Mouse (Mus musculus) lung, embryonic 14.5 days (tissue): ENCODE measurements around the gene Zfp709. TPM values are rescaled to one million over a fixed set of nuclear protein-coding genes. Genes with fewer than 3 reads are reported as not detected.
"Not testable (repeated sequence)": the region's sequence is repeated elsewhere in the genome, so short reads cannot be mapped to it uniquely, and the experiment has no call there.

Experiments used
- ATAC-seq: fragments of 200-750 bp; cut with Nextera tagmentation; 2 replicates; pipeline ENCODE4 v1.8.0; 2017; ENCODE audit warnings: mild to moderate bottlenecking, moderate TSS enrichment, moderate library complexity; ENCODE audit not compliant: insufficient read depth
- DNase-seq: peaks from one replicate; pipeline ENCODE4 v3.0.0-alpha.2; 2015
- H3K27ac ChIP-seq: fragments of 300-500 bp; sonication (generic); 2 replicates; pipeline ENCODE4 v1.5.1; 2014; ENCODE audit warnings: low read depth, mild to moderate bottlenecking, moderate library complexity
- H3K27me3 ChIP-seq: fragments of 300-500 bp; sonication (generic); 2 replicates; pipeline ENCODE4 v1.6.1; 2014; ENCODE audit warnings: low read length, control low read depth; ENCODE audit not compliant: insufficient read depth
- H3K36me3 ChIP-seq: fragments of 300-500 bp; sonication (generic); 2 replicates; pipeline ENCODE4 v1.6.1; 2014; ENCODE audit warnings: control low read depth; ENCODE audit not compliant: insufficient read depth
- H3K4me1 ChIP-seq: fragments of 300-500 bp; sonication (generic); 2 replicates; pipeline ENCODE4 v1.6.1; 2014; ENCODE audit warnings: antibody characterized with exemption, control low read depth; ENCODE audit not compliant: insufficient read depth
- H3K4me2 ChIP-seq: fragments of 300-500 bp; sonication (generic); 2 replicates; pipeline ENCODE4 v1.6.1; 2014; ENCODE audit warnings: mild to moderate bottlenecking
- H3K4me3 ChIP-seq: fragments of 300-500 bp; sonication (generic); 2 replicates; pipeline ENCODE4 v1.5.1; 2014; ENCODE audit warnings: low read depth, low read length
- H3K9ac ChIP-seq: fragments of 300-500 bp; sonication (generic); 2 replicates; pipeline ENCODE4 v1.6.1; 2014
- H3K9me3 ChIP-seq: fragments of 300-500 bp; sonication (generic); 2 replicates; pipeline ENCODE4 v1.6.1; 2016; ENCODE audit warnings: low read depth, low read length, control low read depth
- CTCF ChIP-seq: IDR thresholded peaks from 2 replicates; pipeline ENCODE4 v1.5.1; 2016; ENCODE audit warnings: antibody characterized with exemption, low read depth
- WGBS: fragments of 180-500 bp; shearing (Covaris S2); extraction: QIAGEN DNeasy Blood & Tissue Kit; methylation state at CpG from one replicate; pipeline ENCODE4 v1.1.7; 2014; 5-methylcytosine and 5-hydroxymethylcytosine counted together
- polyA plus RNA-seq: library from polyadenylated mRNA; unstranded; fragments of >200 nt; fragmentation: Nextera tagmentation; extraction: Ambion mirVana; gene quantifications from 2 replicates; pipeline ENCODE4 v1.2.1, GENCODE M21; 2014

Gene Zfp709
- polyA plus RNA-seq, 1 experiment from 2014 or later = 7.1 TPM

DNA sequence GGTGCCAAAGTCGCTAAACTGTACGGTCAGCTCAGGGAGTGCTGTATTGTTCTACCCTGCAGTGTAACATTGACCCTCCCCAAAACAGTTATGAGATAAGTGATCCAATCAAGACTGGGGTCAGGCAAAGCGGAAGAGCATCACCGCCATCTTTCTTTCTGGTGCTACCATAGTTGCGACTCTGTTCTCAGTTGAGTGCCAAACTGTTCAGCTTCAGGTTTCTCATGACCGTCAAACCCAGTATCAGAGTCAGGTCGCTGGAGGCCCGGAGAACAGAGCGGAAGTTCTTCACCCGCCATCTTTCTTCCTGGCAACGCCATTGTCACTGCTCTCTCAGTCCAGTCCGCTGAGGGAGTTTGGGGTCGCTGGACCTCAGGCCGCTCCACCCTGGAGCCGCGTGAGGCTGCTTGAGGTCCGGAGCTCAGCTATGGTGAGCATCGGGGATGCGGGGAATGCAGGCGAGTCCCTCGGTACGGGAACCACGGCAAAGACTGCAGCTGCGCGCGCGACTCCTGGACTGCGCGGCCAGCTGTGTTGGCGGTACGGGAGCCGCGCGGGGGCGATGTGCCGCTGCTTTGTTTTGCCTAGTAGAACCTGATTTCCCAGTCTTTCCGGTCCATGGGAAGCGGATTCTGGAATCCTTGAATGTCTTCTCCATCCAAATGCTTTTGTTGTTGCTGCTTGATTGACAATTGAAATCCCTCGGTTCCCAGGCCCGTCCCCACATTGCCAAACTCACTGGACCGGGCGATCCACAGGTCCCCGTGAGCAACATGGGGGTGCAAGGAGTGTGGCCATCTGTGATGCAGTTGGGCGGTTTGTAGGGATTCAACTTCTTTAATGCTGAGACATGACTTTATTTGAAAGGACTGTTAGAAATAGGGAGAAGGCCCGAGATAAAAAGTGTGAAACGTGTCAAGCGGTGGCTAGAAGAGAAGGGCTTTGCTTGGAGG lies 26.8 kb downstream of the Zfp709 start, which contains the start of the genes Zfp882 and Zfp617:
Gene Zfp882 (plus strand): TSS at position 300 of the 953 bp plus-strand sequence.
Gene Zfp617 (plus strand): TSS at position 327 of the 953 bp plus-strand sequence.
- ATAC-seq (peak; percentile 96), DNase-seq (peak; percentile 92)
- Histone ChIP-seq H3K36me3 (peaks cover 3% of the 10 kb centered on the region; the same call in 1 of the 2 replicates), H3K27me3 (no peaks in the 10 kb centered on the region), H3K4me1 (no peaks in the 10 kb centered on the region), H3K9ac (peak within 1 kb of the TSS; percentile 93), H3K4me2 (peak within 1 kb of the TSS; percentile 73), H3K9me3 (no peaks in the 10 kb centered on the region), H3K4me3 (peak within 1 kb of the TSS; percentile 67), H3K27ac (peak within 1 kb of the TSS; percentile 97)
- peak; percentile 74 for TF ChIP-seq CTCF
- 4% methylated on average over 47 of the region's 47 CpGs for WGBS

GRCm38 (mm10) chr8:71912286-71912685 lies 30.5 kb downstream of the Zfp709 start:
- Histone ChIP-seq H3K27ac (no peak overlapping the region), H3K4me3 (no peak overlapping the region), H3K27me3 (no peaks in the 10 kb centered on the region), H3K9ac (no peak overlapping the region), H3K4me2 (no peak overlapping the region), H3K9me3 (no peaks in the 10 kb centered on the region), H3K4me1 (no peaks in the 10 kb centered on the region), H3K36me3 (peaks cover 19% of the 10 kb centered on the region; the same call in 1 of the 2 replicates)
- TF ChIP-seq CTCF = no peak
- no peak for ATAC-seq
- WGBS = 89% methylated on average over 2 of the region's 2 CpGs
- no peak for DNase-seq

DNA sequence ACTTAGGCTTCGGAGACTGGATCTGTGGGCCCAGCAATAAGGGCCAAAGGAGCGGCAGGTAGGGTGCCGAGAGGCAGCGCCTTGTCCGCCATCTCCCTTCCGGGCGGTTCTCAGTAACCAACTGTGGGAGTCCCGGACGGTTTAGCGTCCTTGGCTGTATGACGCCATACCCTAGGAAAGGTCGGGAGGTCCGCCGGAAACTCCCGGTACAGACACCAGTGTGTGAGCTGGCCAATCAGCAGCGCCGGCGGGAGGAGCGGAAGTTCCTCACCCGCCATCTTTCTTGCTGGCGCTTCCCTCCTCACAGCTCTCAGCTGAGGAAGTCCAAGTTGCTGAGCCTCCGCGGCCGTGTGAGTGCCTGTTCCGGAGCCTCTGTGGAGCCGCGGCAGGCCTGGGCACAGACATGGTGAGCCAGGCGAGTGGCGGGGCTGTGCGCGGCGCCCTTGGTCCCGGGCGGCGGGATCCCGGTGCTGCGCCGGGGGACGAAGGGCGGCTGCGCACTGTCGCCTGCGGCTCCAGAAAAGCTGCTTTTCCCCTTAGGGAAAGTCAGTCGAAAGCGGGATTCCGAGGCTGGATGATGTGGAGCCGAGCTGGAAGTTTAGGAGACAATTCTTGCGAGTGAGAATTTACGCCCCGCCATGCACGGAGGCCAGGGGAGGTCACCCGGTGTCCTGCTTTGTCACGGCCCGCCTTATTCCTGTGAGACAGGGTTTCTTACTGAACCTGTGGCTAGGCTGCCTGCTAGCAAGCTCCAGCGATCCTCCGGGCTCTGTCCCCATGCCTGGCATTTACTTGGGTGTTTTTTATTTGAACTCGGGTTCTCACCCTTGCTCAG lies 41.0 kb downstream of the Zfp709 start:
- peak overlapping the region; percentile 79 for H3K4me3 ChIP-seq
- H3K9me3 ChIP-seq = no peaks in the 10 kb centered on the region
- DNase-seq = peak; percentile 97
- H3K36me3 ChIP-seq = peaks cover 6% of the 10 kb centered on the region; the same call in 1 of the 2 replicates
- WGBS = under 1% methylated on average over 54 of the region's 57 CpGs
- H3K9ac ChIP-seq = peak overlapping the region; percentile 88
- peak; percentile 100 for ATAC-seq
- no peak for TF ChIP-seq CTCF
- H3K27ac ChIP-seq = peak overlapping the region; percentile 98
- H3K4me2 ChIP-seq = peak overlapping the region; percentile 80
- H3K27me3 ChIP-seq = no peaks in the 10 kb centered on the region
- no peaks in the 10 kb centered on the region for H3K4me1 ChIP-seq

- 95% methylated on average over 5 of the region's 5 CpGs for WGBS
- Histone ChIP-seq H3K27ac (no peak overlapping the region), H3K27me3 (no peaks in the 10 kb centered on the region), H3K9ac (no peak overlapping the region), H3K36me3 (peaks cover 31% of the 10 kb centered on the region), H3K4me2 (no peak overlapping the region), H3K9me3 (no peaks in the 10 kb centered on the region), H3K4me1 (no peaks in the 10 kb centered on the region), H3K4me3 (no peak overlapping the region)
- no peak for TF ChIP-seq CTCF
- ATAC-seq (no peak), DNase-seq (no peak)
Measured at GRCm38 (mm10) chr8:71925791-71926190, 44.0 kb downstream of the Zfp709 start.

DNA sequence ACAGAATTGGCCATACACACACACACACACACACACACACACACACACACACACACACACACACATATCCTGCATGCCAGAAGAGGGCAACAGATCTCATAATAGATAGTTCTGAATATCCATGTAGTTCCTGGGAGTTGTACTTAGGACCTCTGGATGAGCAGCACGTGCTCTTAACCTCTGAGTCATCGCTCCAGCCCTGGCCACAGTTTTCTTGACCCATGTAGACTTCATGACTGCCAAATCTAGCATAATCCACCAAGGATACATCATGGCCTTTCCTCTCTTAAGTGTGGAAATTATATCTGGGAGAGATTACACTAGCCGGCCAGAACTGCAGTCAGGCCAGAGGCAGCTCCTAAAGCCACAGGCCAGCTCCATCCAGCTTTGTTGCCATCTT lies 44.7 kb downstream of the Zfp709 start:
- Histone ChIP-seq H3K27ac (no peak overlapping the region), H3K9me3 (no peaks in the 10 kb centered on the region), H3K4me3 (no peak overlapping the region), H3K36me3 (peaks cover 39% of the 10 kb centered on the region), H3K4me1 (no peaks in the 10 kb centered on the region), H3K4me2 (no peak overlapping the region), H3K27me3 (no peaks in the 10 kb centered on the region), H3K9ac (no peak overlapping the region)
- WGBS = 92% methylated on average over 3 of the region's 3 CpGs
- TF ChIP-seq CTCF = no peak
- ATAC-seq = no peak
- no peak for DNase-seq

GRCm38 (mm10) chr8:71927779-71928178 lies 46.0 kb downstream of the Zfp709 start:
- ATAC-seq (no peak), DNase-seq (no peak)
- TF ChIP-seq CTCF = no peak

GRCm38 (mm10) chr8:71938037-71938436 lies 56.2 kb downstream of the Zfp709 start:
- H3K27me3 ChIP-seq, H3K36me3 ChIP-seq, DNase-seq, ATAC-seq, H3K9ac ChIP-seq, H3K4me2 ChIP-seq, H3K9me3 ChIP-seq, H3K27ac ChIP-seq, H3K4me1 ChIP-seq, H3K4me3 ChIP-seq: not testable (repeated sequence)
- WGBS = 71% methylated on average over 2 of the region's 2 CpGs

More at GRCm38 (mm10) chr8:71927779-71928178, 46.0 kb downstream of the Zfp709 start:
- no peak overlapping the region for H3K4me2 ChIP-seq
- no peaks in the 10 kb centered on the region for H3K9me3 ChIP-seq
- H3K27ac ChIP-seq = no peak overlapping the region
- H3K36me3 ChIP-seq = peaks cover 43% of the 10 kb centered on the region
- no peaks in the 10 kb centered on the region for H3K27me3 ChIP-seq
- H3K4me1 ChIP-seq = no peaks in the 10 kb centered on the region
- no peak overlapping the region for H3K4me3 ChIP-seq
- H3K9ac ChIP-seq = no peak overlapping the region
